Mouse (Mus musculus) gastrocnemius, adult 2 months (tissue): ENCODE data around the gene Htra3. TPM values are rescaled to one million over a fixed set of nuclear protein-coding genes. Genes with fewer than 3 reads are reported as not detected.
A peak's percentile ranks its signal among the peaks of the same experiment; 100 is the strongest.

Experiments
- DNase-seq: peaks from one replicate; pipeline ENCODE4 v3.0.0; 2022
- H3K27ac ChIP-seq: fragments of 200-600 bp; 2 replicates; pipeline ENCODE4 v1.8.1; 2022; ENCODE audit warnings: mild to moderate bottlenecking
- H3K4me3 ChIP-seq: fragments of 200-600 bp; 2 replicates; pipeline ENCODE4 v1.8.1; 2022; ENCODE audit warnings: mild to moderate bottlenecking, moderate library complexity
- CTCF ChIP-seq: fragments of 200-600 bp; IDR thresholded peaks from 2 replicates; pipeline ENCODE4 v1.8.1; 2022; ENCODE audit warnings: antibody characterized with exemption, mild to moderate bottlenecking, moderate library complexity
- intact Hi-C: fragments of 180-260 bp; cut with DNase I; formaldehyde crosslinking; loops from one replicate; pipeline ENCODE4 v1.15.1; 2025
- total RNA-seq, 2 experiments: library from RNA; stranded (reverse); gene quantifications; 2 replicates each; pipeline ENCODE4 v1.2.3; 2021

Htra3 gene
- total RNA-seq, 2 experiments from 2014 or later, result 40.1 to 52.2 TPM

DNA sequence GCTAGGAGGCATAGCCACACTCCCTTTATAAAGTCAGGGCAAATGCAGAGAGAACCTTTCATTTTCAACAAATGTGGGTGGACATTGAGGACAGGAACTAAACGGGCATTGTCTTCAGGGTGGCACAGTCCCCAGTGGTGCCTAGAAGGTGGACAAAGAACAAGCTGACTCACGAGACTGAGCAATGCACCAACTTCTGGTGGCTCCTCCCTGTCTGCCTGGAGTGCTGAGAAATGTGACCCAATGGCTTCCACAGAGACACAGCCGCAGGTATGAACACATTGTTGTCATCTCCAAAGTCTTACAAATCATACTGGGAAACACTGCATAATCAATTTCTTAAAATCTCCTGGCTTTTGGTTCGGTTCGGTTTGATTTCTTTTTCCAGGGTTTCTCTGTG is 37.9 kb upstream of the Htra3 start:
- DNase-seq, result no peak
- intact Hi-C loops, result loop anchor here (5.0 kb wide), 1 partner anchor 35 kb away; no protein-coding TSS in a partner anchor
- no peak overlapping the region for H3K4me3 ChIP-seq
- H3K27ac ChIP-seq, result no peak overlapping the region
- no peak for TF ChIP-seq CTCF

- Histone ChIP-seq H3K27ac (no peak overlapping the region; the same call in 1 of the 2 replicates), H3K4me3 (no peak overlapping the region)
- intact Hi-C loops, result loop anchor here (1.0 kb wide), 1 partner anchor 118 kb away; no protein-coding TSS in a partner anchor
- DNase-seq, result peak; percentile 84
- peak; percentile 80 for TF ChIP-seq CTCF
Observed at GRCm38 (mm10) chr5:35713649-35714354, 34.2 kb upstream of the Htra3 start.

- intact Hi-C loops, result no loop called here
- H3K27ac ChIP-seq, result no peak overlapping the region
- TF ChIP-seq CTCF, result no peak
- DNase-seq, result no peak
- no peak overlapping the region for H3K4me3 ChIP-seq
Observed at GRCm38 (mm10) chr5:35712517-35712916, 32.9 kb upstream of the Htra3 start.

DNA sequence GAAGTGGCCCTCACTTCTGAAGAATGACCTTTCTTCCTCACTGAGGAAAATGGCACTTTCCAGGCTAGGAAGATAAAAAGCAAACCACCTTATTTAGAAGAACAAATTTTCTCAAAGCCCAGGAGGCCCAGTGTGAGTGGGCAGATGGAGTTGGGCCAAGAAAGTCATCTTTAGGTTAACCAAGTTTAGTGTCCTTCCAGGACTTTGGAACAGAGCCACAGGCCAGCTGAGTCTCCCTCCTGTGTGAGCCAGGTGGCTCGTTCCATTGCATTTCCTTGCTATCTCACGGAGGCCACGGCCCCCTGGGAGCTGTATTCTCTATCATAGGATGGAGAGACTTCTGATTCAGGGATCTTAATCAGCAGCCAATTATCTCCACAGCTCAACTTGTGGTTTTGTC is 31.3 kb upstream of the Htra3 start:
- no peak overlapping the region for H3K27ac ChIP-seq
- no peak for TF ChIP-seq CTCF
- H3K4me3 ChIP-seq, result no peak overlapping the region
- intact Hi-C loops, result no loop called here
- DNase-seq, result no peak

DNA sequence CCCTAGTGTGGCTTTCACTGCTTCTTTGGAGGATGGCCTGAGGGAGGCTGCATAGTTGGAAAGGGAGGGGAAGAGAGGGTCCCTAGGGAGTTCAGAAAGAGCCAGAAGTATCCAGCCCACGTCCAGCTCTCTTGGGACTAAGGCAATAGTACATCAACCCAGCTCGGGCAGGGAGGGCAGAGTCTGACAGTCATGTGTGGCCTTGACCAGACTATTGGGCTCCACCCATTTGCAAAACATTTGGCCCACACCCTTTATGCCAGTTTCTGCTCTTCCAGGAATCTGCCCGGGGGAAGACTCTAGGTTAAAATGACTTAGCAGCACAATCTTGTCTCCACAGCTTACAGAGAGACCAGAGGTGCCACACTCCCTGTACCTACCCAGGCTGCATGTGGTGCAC is 30.9 kb upstream of the Htra3 start:
- no peak for TF ChIP-seq CTCF
- intact Hi-C loops, result no loop called here
- no peak overlapping the region for H3K4me3 ChIP-seq

GRCm38 (mm10) chr5:35705411-35705810 is 25.8 kb upstream of the Htra3 start:
- Histone ChIP-seq H3K4me3 (no peak overlapping the region), H3K27ac (no peak overlapping the region)
- DNase-seq, result no peak
- intact Hi-C loops, result no loop called here
- no peak for TF ChIP-seq CTCF

More for the DNA sequence above, 30.9 kb upstream of the Htra3 start:
- no peak overlapping the region for H3K27ac ChIP-seq
- no peak for DNase-seq

- no peak overlapping the region for H3K27ac ChIP-seq
- peak; percentile 53 for DNase-seq
- no peak overlapping the region for H3K4me3 ChIP-seq
- TF ChIP-seq CTCF, result no peak
- intact Hi-C loops, result loop anchor here (5.0 kb wide), 1 partner anchor 153 kb away; no protein-coding TSS in a partner anchor
Observed at GRCm38 (mm10) chr5:35703814-35704213, 24.2 kb upstream of the Htra3 start.

DNA sequence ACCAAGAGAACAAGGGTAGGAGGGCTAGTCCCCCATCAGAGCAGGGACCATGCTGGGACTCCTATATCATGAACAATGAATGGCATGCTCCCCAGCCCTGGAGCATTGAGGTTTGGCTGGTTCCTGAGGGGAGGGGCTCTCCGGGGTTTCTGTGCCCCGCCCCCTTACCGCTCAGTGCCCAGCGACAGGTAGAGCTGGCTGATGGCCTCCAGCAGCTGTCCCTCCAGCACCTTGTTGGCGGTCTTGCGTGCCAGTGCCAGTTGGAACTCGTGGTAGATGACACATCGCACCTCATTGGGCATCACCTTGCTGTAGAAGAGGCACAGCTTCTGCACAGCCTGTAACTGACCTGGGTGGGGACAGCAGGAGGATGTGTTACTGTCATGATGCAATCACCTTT is 23.6 kb upstream of the Htra3 start:
- no peak for TF ChIP-seq CTCF
- Histone ChIP-seq H3K27ac (no peak overlapping the region; the same call in 1 of the 2 replicates), H3K4me3 (no peak overlapping the region)
- no peak for DNase-seq
- intact Hi-C loops, result loop anchor here (5.0 kb wide), 1 partner anchor 154 kb away; no protein-coding TSS in a partner anchor

- H3K4me3 ChIP-seq, result no peak overlapping the region
- DNase-seq, result peak; percentile 52
- H3K27ac ChIP-seq, result no peak overlapping the region; the same call in 1 of the 2 replicates
- TF ChIP-seq CTCF, result no peak
- intact Hi-C loops, result loop anchor here (5.0 kb wide), 1 partner anchor 155 kb away; no protein-coding TSS in a partner anchor
Observed at GRCm38 (mm10) chr5:35702582-35703140, 23.1 kb upstream of the Htra3 start.

GRCm38 (mm10) chr5:35701042-35701441 is 21.5 kb upstream of the Htra3 start:
- TF ChIP-seq CTCF, result peak; percentile 99; the same call in 1 of the 2 replicates
- no peak overlapping the region; the same call in 1 of the 2 replicates for H3K27ac ChIP-seq
- peak; percentile 87 for DNase-seq
- intact Hi-C loops, result loop anchor here (5.0 kb wide), 1 partner anchor 156 kb away; no protein-coding TSS in a partner anchor
- no peak overlapping the region for H3K4me3 ChIP-seq

DNA sequence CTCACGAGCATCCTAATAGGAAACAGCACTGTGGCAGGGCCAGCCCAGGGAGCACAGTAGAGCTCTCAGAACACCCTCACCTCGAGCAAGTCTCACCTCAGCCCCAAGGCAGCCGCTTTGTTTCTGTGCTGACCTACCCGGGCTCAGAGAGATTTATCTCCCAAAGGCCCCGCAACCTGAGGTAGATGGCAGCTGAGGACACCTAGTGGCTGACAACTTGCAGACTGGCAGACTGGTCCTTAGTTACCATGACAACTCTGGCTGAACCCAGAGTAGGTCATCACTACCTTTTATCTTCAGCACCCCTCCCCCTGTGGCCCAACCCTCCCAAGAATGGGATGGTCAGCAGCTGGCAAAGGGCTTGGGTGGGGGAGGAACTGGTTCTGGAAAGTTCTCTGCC is 16.2 kb upstream of the Htra3 start:
- no peak overlapping the region for H3K4me3 ChIP-seq
- no peak overlapping the region for H3K27ac ChIP-seq
- no peak for DNase-seq
- peak; percentile 55 for TF ChIP-seq CTCF
- intact Hi-C loops, result no loop called here

- DNase-seq, result no peak
- intact Hi-C loops, result no loop called here
- Histone ChIP-seq H3K27ac (no peak overlapping the region), H3K4me3 (no peak overlapping the region)
- TF ChIP-seq CTCF, result no peak
Observed at GRCm38 (mm10) chr5:35693638-35694037, 14.1 kb upstream of the Htra3 start.

DNA sequence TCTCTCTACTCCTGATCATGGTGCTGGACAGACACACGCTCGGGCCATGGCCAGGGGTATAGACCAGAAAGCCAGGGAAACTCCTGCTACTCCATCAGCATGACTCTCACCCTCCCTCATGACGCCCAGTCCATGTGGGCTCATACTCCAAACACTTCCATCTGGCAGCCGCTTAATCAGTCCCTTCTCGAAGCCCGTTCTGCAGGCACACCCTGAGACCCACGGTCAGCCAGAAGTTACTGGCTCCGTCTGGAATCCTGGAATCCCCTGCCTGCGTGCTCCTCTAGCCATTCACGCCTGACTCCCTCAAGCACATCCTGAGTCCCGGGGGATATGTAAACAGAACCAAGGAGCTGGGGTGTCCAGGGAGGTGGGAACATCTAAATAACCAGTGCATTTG is 11.7 kb upstream of the Htra3 start:
- Histone ChIP-seq H3K27ac (peak overlapping the region; percentile 68), H3K4me3 (no peak overlapping the region)
- intact Hi-C loops, result no loop called here
- no peak for TF ChIP-seq CTCF
- peak; percentile 60 for DNase-seq
